Mouse (Mus musculus) T-helper 2 cell (primary cell): ENCODE measurements around the gene Vmn1r205.
"Not testable (repeated sequence)": the region's sequence is repeated elsewhere in the genome, so short reads cannot be mapped to it uniquely, and the experiment has no call there.

Source experiments
- in situ Hi-C: fragments of 300-600 bp; cut with MboI, MseI; formaldehyde crosslinking; loops from one replicate; pipeline ENCODE4 v1.15.1; 2025; ENCODE audit warnings: high pct_unique_total_duplicates

Vmn1r205 gene

GRCm38 (mm10) chr13:22592900-22593299 lies at the start of gene Vmn1r205:
Gene Vmn1r205, minus strand, starts transcription at chr13:22593000.
- in situ Hi-C loops = no loop called here

GRCm38 (mm10) chr13:22624151-22624550 lies 31.4 kb upstream of the Vmn1r205 start, which contains the start of gene Vmn1r206:
Gene Vmn1r206, minus strand, starts transcription at chr13:22624251.
- in situ Hi-C loops = not testable (repeated sequence)

DNA sequence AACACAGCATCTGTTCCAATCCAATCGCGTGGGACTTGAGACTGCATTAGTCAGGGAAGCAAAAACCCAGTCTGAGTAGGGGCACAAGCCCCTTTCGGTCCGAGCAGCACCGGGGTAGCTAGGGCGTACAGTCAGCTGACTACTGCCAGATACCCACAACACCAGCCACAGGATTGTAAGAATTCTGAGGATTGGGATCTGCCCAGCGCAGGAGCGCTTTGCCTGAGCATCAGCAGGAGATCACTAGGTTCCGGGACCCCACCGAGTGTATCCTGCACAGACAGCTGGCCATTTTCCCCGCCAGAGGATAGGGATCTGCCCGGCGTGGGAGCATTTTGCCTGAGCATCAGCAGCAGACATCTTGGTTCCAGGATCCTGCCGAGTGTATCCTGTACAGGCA lies 9.5 kb downstream of the Vmn1r205 start:
- in situ Hi-C loops = not testable (repeated sequence)

GRCm38 (mm10) chr13:22574911-22575310 lies 17.9 kb downstream of the Vmn1r205 start:
- in situ Hi-C loops = not testable (repeated sequence)

DNA sequence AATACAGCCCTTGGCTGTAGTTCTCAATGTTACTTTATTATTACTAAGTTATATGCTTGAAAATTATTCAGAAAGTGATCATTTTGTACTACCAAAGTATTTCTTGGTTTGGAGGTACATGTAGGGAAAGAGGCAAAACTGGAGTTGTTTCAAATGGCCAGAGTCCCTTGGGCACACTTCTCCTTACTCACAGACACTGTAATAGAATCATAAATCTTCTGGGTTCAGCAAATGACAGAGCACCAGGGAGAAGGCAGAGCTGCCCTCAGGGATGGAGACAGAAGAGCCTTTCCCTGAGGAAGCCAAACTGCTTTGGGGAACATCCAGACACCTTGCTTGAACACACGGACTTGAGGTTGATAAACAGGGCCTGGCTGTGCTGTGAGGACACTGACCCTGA lies 39.9 kb downstream of the Vmn1r205 start, which contains the start of gene Vmn1r204:
TSS of gene Vmn1r204 (plus strand) at position 301 of the 400 bp plus-strand sequence.
- in situ Hi-C loops = not testable (repeated sequence)
